Mouse (Mus musculus) E14TG2a.4 (cell line): ENCODE measurements around the gene B3gnt9.

ENCODE experiments used
- CTCF ChIP-seq: conservative IDR thresholded peaks from 2 replicates; pipeline ENCODE4 v1.5.1; 2014; ENCODE audit warnings: low read length
- POU5F1 ChIP-seq: IDR thresholded peaks from 2 replicates; pipeline ENCODE4 v1.6.1; 2014; ENCODE audit warnings: low read length, borderline replicate concordance

DNA sequence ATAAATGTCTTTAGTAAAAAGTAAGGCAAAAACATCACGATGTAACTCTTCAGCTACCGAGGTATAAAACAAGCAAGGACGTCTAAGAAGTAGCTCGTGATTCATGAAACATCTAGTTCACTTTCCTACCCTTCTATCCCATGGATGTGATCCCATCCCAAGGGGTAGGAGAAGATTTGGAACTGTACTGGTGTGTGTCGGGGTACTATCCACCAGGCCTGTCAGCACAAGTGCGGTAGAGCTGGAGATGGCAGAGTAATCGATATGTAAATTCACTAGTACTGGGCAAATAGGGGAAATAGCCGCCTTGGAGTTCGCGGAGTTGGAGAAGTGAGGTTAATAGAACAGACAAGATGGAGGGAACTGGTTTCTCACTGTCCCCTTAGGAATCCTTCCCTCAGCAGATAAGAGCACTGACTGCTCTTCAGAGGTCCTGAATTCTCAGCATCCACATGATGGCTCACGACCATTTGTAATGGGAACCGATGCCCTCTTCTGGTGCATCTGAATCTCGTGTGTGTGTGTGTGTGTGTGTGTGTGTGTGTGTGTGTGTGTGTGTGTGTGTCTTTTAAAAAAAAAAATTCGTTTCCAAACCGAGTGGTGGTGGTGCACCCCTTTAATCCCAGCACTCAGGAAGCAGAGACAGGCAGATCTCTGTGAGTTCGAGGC lies 8.4 kb upstream of the B3gnt9 start:
- no peak for TF ChIP-seq CTCF
- TF ChIP-seq POU5F1 = no peak
